Comparison of ENCODE assay signal across 25 mouse cellular contexts in genomic region chr1:64794096-64794495, GRCm38 (mm10).
"Had no signal": no experiment of that assay in that cellular context is flagged by ENCODE, and none has a peak within 500 bp of the region (broad histone marks: within the 10 kb centered on the region; RNA-seq: fewer than 3 reads in every experiment).

No protein-coding gene starts in this region.

- H3K27me3 ChIP-seq: heart, embryonic 12.5 days; hindbrain, embryonic 12.5 days; intestine, embryonic 15.5 days; limb, embryonic 12.5 days; liver, embryonic 13.5 days; liver, embryonic 15.5 days had no signal

- DNase-seq: gastrocnemius, adult 2 months; gastrocnemius, postnatal 10 days; gastrocnemius, postnatal 25 days; heart, adult 18-20 months; heart, postnatal 10 days; heart, postnatal 4 days; liver; liver, embryonic 13.5 days; liver, postnatal 0 days had no signal

- H3K9me3 ChIP-seq: heart, embryonic 10.5 days; heart, embryonic 12.5 days; hindbrain, embryonic 10.5 days; hindbrain, embryonic 12.5 days; intestine, embryonic 15.5 days; limb, embryonic 10.5 days; limb, embryonic 12.5 days; liver, embryonic 13.5 days; liver, embryonic 15.5 days had no signal

- H3K27ac ChIP-seq: heart, embryonic 10.5 days; hindbrain, embryonic 10.5 days; hindbrain, embryonic 12.5 days; hindbrain, embryonic 14.5 days; intestine, embryonic 15.5 days; kidney, postnatal 0 days; layer of hippocampus, adult 2 months; left cerebral cortex, adult 2 months; limb, embryonic 10.5 days; liver, embryonic 13.5 days; liver, embryonic 15.5 days had no signal

- H3K9ac ChIP-seq: heart, embryonic 12.5 days; hindbrain, embryonic 12.5 days; hindbrain, embryonic 14.5 days; intestine, embryonic 15.5 days; limb, embryonic 12.5 days; liver, embryonic 13.5 days; liver, embryonic 15.5 days; liver, postnatal 0 days had no signal

- H3K4me2 ChIP-seq: heart, embryonic 12.5 days; hindbrain, embryonic 12.5 days; hindbrain, embryonic 14.5 days; intestine, embryonic 15.5 days; limb, embryonic 12.5 days; liver, embryonic 13.5 days; liver, embryonic 15.5 days had no signal

- H3K4me3 ChIP-seq: gastrocnemius, adult 2 months; heart, embryonic 10.5 days; heart, embryonic 12.5 days; hindbrain, embryonic 10.5 days; hindbrain, embryonic 12.5 days; intestine, embryonic 15.5 days; layer of hippocampus, adult 2 months; left cerebral cortex, adult 2 months; limb, embryonic 10.5 days; limb, embryonic 12.5 days; liver, embryonic 13.5 days; liver, embryonic 15.5 days had no signal

- H3K36me3 ChIP-seq: hindbrain, embryonic 12.5 days; intestine, embryonic 15.5 days; limb, embryonic 10.5 days; liver, embryonic 13.5 days; liver, embryonic 15.5 days had no signal

- ATAC-seq: forebrain, embryonic 16.5 days; hindbrain, embryonic 16.5 days; inflammation-experienced regulatory T-cells, adult 6 months; intestine, embryonic 15.5 days; intestine, postnatal 0 days; liver, postnatal 0 days had no signal
